Mouse (Mus musculus) brain, embryonic 14.5 days (tissue): ENCODE data around the gene Olfr1250.
"Not testable (repeated sequence)": the region's sequence is repeated elsewhere in the genome, so short reads cannot be mapped to it uniquely, and the experiment has no call there.

Source experiments
- CTCF ChIP-seq: fragments of 200-500 bp; IDR thresholded peaks from 2 replicates; pipeline ENCODE4 v1.5.1; 2012; ENCODE audit warnings: inconsistent platforms, mild to moderate bottlenecking, moderate library complexity, borderline replicate concordance; ENCODE audit not compliant: insufficient read depth, insufficient read length; ENCODE audit errors: extremely low read depth
- POLR2A ChIP-seq: fragments of 200-500 bp; IDR thresholded peaks from 2 replicates; pipeline ENCODE4 v1.6.1; 2012; ENCODE audit warnings: mild to moderate bottlenecking, inconsistent platforms, borderline replicate concordance; ENCODE audit not compliant: poor library complexity, insufficient read depth, insufficient read length, severe bottlenecking; ENCODE audit errors: extremely low read depth

DNA sequence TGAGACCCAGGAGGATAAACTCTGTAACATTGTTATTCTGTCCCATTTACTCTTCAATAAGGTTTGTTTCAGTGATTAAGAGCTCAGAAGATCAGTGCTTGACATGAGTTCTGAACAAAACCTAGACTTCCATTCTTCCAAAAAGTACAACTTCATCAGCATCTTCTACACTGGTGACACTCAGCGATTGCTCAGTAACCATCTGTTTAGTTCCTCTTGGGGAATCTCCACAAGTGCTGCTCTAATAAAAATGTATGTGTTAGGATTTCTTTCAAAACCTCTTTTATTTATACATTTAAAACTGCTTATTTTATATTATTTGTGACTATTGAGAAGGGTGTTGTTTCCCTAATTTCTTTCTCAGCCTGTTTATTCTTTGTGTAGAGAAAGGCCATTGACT, 43.1 kb downstream of the Olfr1250 start, which contains the start of gene Olfr1248:
- TF ChIP-seq CTCF, POLR2A: not testable (repeated sequence)
